Mouse (Mus musculus) frontal cortex, postnatal 14 days (tissue): Measurements from ENCODE around the gene Flrt3.
A peak's percentile ranks its signal among the peaks of the same experiment; 100 is the strongest.

Source experiments
- DNase-seq, 2 experiments: peaks; one replicate each; pipeline ENCODE4 v3.0.0; 2022; ENCODE audit warnings: low spot score in 2 of 2

Flrt3 gene

GRCm38 (mm10) chr2:140670963-140671702 is at the start of gene Flrt3:
Gene Flrt3 (minus strand): TSS chr2:140671469.
- peak; percentile 89 to 92 for DNase-seq

GRCm38 (mm10) chr2:140717407-140717806 is 46.1 kb upstream of the Flrt3 start:
- DNase-seq, result no peak

- no peak for DNase-seq
Observed at GRCm38 (mm10) chr2:140715822-140716221, 44.6 kb upstream of the Flrt3 start.

- DNase-seq, result no peak
Observed at GRCm38 (mm10) chr2:140707550-140707949, 36.3 kb upstream of the Flrt3 start.

GRCm38 (mm10) chr2:140705278-140705677 is 34.0 kb upstream of the Flrt3 start:
- no peak for DNase-seq

- DNase-seq, result no peak
Observed at GRCm38 (mm10) chr2:140704146-140704545, 32.9 kb upstream of the Flrt3 start.

GRCm38 (mm10) chr2:140703377-140703776 is 32.1 kb upstream of the Flrt3 start:
- DNase-seq, result no peak

GRCm38 (mm10) chr2:140698585-140698984 is 27.3 kb upstream of the Flrt3 start:
- DNase-seq, result no peak

GRCm38 (mm10) chr2:140693845-140694244 is 22.6 kb upstream of the Flrt3 start:
- DNase-seq, result no peak

- DNase-seq, result no peak
Observed at GRCm38 (mm10) chr2:140692461-140692860, 21.2 kb upstream of the Flrt3 start.

GRCm38 (mm10) chr2:140691403-140691802 is 20.1 kb upstream of the Flrt3 start:
- no peak for DNase-seq

GRCm38 (mm10) chr2:140690906-140691305 is 19.6 kb upstream of the Flrt3 start:
- no peak for DNase-seq

- no peak for DNase-seq
Observed at GRCm38 (mm10) chr2:140676728-140677127, 5.5 kb upstream of the Flrt3 start.

GRCm38 (mm10) chr2:140673466-140673865 is 2.2 kb upstream of the Flrt3 start:
- DNase-seq, result no peak

- DNase-seq, result peak; percentile 43 to 59
Observed at GRCm38 (mm10) chr2:140670457-140670856, 812 bp downstream of the Flrt3 start.

GRCm38 (mm10) chr2:140669786-140670185 is 1.5 kb downstream of the Flrt3 start:
- DNase-seq, result no peak

GRCm38 (mm10) chr2:140669081-140669480 is 2.2 kb downstream of the Flrt3 start:
- DNase-seq, result no peak

GRCm38 (mm10) chr2:140668311-140668710 is 3.0 kb downstream of the Flrt3 start:
- DNase-seq, result peak; percentile 72 to 75

GRCm38 (mm10) chr2:140667261-140668047 is 3.8 kb downstream of the Flrt3 start:
- DNase-seq, result no peak

GRCm38 (mm10) chr2:140666846-140667245 is 4.4 kb downstream of the Flrt3 start:
- no peak for DNase-seq

- DNase-seq, result no peak
Observed at GRCm38 (mm10) chr2:140664381-140664780, 6.9 kb downstream of the Flrt3 start.

- DNase-seq, result no peak
Observed at GRCm38 (mm10) chr2:140662673-140663072, 8.6 kb downstream of the Flrt3 start.

- no peak for DNase-seq
Observed at GRCm38 (mm10) chr2:140653978-140654377, 17.3 kb downstream of the Flrt3 start.
